Mouse (Mus musculus) hindlimb bud, embryonic 11.5 days (tissue): ENCODE results near the gene Fam120a.

ENCODE experiments used
- DNase-seq: peaks from one replicate; pipeline ENCODE4 v3.0.0-alpha.2; 2012; ENCODE audit warnings: low read depth, low spot score; ENCODE audit errors: extremely low spot score

The Fam120a gene

GRCm38 (mm10) chr13:48919756-48920415 lies 47.9 kb downstream of the Fam120a start:
- DNase-seq = no peak

GRCm38 (mm10) chr13:48917113-48917599 lies 50.7 kb downstream of the Fam120a start:
- no peak for DNase-seq

GRCm38 (mm10) chr13:48913680-48914079 lies 54.1 kb downstream of the Fam120a start:
- DNase-seq = no peak

- no peak for DNase-seq
Measured at GRCm38 (mm10) chr13:48913141-48913540, 54.7 kb downstream of the Fam120a start.

GRCm38 (mm10) chr13:48911426-48911825 lies 56.4 kb downstream of the Fam120a start:
- DNase-seq = no peak

- no peak for DNase-seq
Measured at GRCm38 (mm10) chr13:48905458-48905857, 62.4 kb downstream of the Fam120a start.

GRCm38 (mm10) chr13:48895376-48895775 lies 72.4 kb downstream of the Fam120a start:
- no peak for DNase-seq

GRCm38 (mm10) chr13:48890260-48890960 lies 77.4 kb downstream of the Fam120a start:
- DNase-seq = no peak

GRCm38 (mm10) chr13:48878534-48878933 lies 89.3 kb downstream of the Fam120a start:
- DNase-seq = peak; percentile 87

GRCm38 (mm10) chr13:48877805-48878204 lies 90.0 kb downstream of the Fam120a start:
- no peak for DNase-seq

GRCm38 (mm10) chr13:48872726-48873125 lies 95.1 kb downstream of the Fam120a start:
- no peak for DNase-seq

- DNase-seq = no peak
Measured at GRCm38 (mm10) chr13:48871887-48872606, 95.8 kb downstream of the Fam120a start.

GRCm38 (mm10) chr13:48870771-48871731 lies 96.8 kb downstream of the Fam120a start, which contains the start of gene Phf2:
Gene Phf2 (minus strand): TSS chr13:48871119.
- no peak for DNase-seq

GRCm38 (mm10) chr13:48869950-48870770 lies 97.7 kb downstream of the Fam120a start:
- no peak for DNase-seq

GRCm38 (mm10) chr13:48869600-48869949 lies 98.2 kb downstream of the Fam120a start:
- no peak for DNase-seq

- DNase-seq = no peak
Measured at GRCm38 (mm10) chr13:48869088-48869487, 98.7 kb downstream of the Fam120a start.

- no peak for DNase-seq
Measured at GRCm38 (mm10) chr13:48864673-48865356, 103.0 kb downstream of the Fam120a start.

GRCm38 (mm10) chr13:48863556-48863955 lies 104.3 kb downstream of the Fam120a start:
- no peak for DNase-seq

GRCm38 (mm10) chr13:48861913-48862312 lies 105.9 kb downstream of the Fam120a start:
- no peak for DNase-seq
